Mouse (Mus musculus): ENCODE measurements around the gene Gm3642. TPM values are rescaled to one million over a fixed set of nuclear protein-coding genes. Genes with fewer than 3 reads are reported as not detected.
"Not testable (repeated sequence)": the region's sequence is repeated elsewhere in the genome, so short reads cannot be mapped to it uniquely, and the experiment has no call there.

Gm3642 gene
- not detected in 2 replicates for polyA plus RNA-seq (2015; fragmentation: Nextera tagmentation; extraction: Ambion mirVana)

- not testable (repeated sequence) for H3K9me3 ChIP-seq; H3K4me1 ChIP-seq; H3K27me3 ChIP-seq; H3K4me2 ChIP-seq (replicated peaks); H3K36me3 ChIP-seq; H3K4me3 ChIP-seq; H3K9ac ChIP-seq (replicated peaks); ATAC-seq (replicated peaks); H3K27ac ChIP-seq (replicated peaks)
- no CpG with 5 or more reads among the region's 3 CpGs for WGBS
These were observed at the start of gene Gm3642 for GRCm38 (mm10) chr14:6840211-6840610. Gene Gm3642, minus strand, starts transcription at chr14:6840311.

- H3K4me3 ChIP-seq = peak within 1 kb of the TSS; percentile 46
- H3K4me2 ChIP-seq (replicated peaks) = peak within 1 kb of the TSS; percentile 55
- H3K27me3 ChIP-seq; H3K9me3 ChIP-seq; H3K36me3 ChIP-seq; ATAC-seq (replicated peaks); H3K27ac ChIP-seq (replicated peaks); H3K4me1 ChIP-seq: not testable (repeated sequence)
- WGBS = under 1% methylated on average over 12 of the region's 43 CpGs
- H3K9ac ChIP-seq (replicated peaks) = peak within 1 kb of the TSS; percentile 51
These were observed 49.5 kb upstream of the Gm3642 start, which contains the start of gene Gm3667 for GRCm38 (mm10) chr14:6889521-6890012. Gene Gm3667, minus strand, starts transcription at chr14:6889962.

GRCm38 (mm10) chr14:6888811-6889210, 48.7 kb upstream of the Gm3642 start:
- Histone ChIP-seq H3K4me3 (peak overlapping the region; percentile 46), H3K4me2 (replicated peaks) (peak overlapping the region; percentile 55)
- H3K9me3 ChIP-seq; H3K27ac ChIP-seq (replicated peaks); H3K36me3 ChIP-seq; H3K4me1 ChIP-seq; H3K27me3 ChIP-seq; H3K9ac ChIP-seq (replicated peaks); ATAC-seq (replicated peaks): not testable (repeated sequence)
- 9% methylated on average over 5 of the region's 5 CpGs for WGBS

- not testable (repeated sequence) for ATAC-seq (replicated peaks); H3K36me3 ChIP-seq; H3K27me3 ChIP-seq; H3K4me2 ChIP-seq (replicated peaks); H3K4me1 ChIP-seq; H3K9ac ChIP-seq (replicated peaks); H3K9me3 ChIP-seq; H3K27ac ChIP-seq (replicated peaks); H3K4me3 ChIP-seq
- 91% methylated on average over 3 of the region's 3 CpGs for WGBS
These were observed 16.8 kb downstream of the Gm3642 start for GRCm38 (mm10) chr14:6823297-6823696.

Other genes with a start within 250 kb of the Gm3642 start
- 0.55 TPM in 1 of 2 replicates, not detected in the other for gene Gm3629, start 249.7 kb downstream of the Gm3642 start, polyA plus RNA-seq (2015; fragmentation: Nextera tagmentation; extraction: Ambion mirVana)
- gene Gm3460, start 217.9 kb downstream of the Gm3642 start, polyA plus RNA-seq (2015; fragmentation: Nextera tagmentation; extraction: Ambion mirVana) = not detected in 2 replicates
- gene Gm10251, start 156.1 kb downstream of the Gm3642 start, polyA plus RNA-seq (2015; fragmentation: Nextera tagmentation; extraction: Ambion mirVana) = not detected in 2 replicates
- gene Gm8050, start 120.1 kb downstream of the Gm3642 start, polyA plus RNA-seq (2015; fragmentation: Nextera tagmentation; extraction: Ambion mirVana) = not detected in 2 replicates
- 9.8 and 11.7 TPM in 2 replicates for gene Gm3636, start 98.0 kb downstream of the Gm3642 start, polyA plus RNA-seq (2015; fragmentation: Nextera tagmentation; extraction: Ambion mirVana)
- gene Gm8362, start 65.9 kb downstream of the Gm3642 start, polyA plus RNA-seq (2015; fragmentation: Nextera tagmentation; extraction: Ambion mirVana) = not detected in 2 replicates
- 6.3 and 7.3 TPM in 2 replicates for gene Gm3667, start 49.7 kb upstream of the Gm3642 start, polyA plus RNA-seq (2015; fragmentation: Nextera tagmentation; extraction: Ambion mirVana)
- gene Gm6356, start 133.5 kb upstream of the Gm3642 start, polyA plus RNA-seq (2015; fragmentation: Nextera tagmentation; extraction: Ambion mirVana) = not detected in 2 replicates
- 2.3 TPM in 2 replicates for gene Gm10406, start 187.1 kb upstream of the Gm3642 start, polyA plus RNA-seq (2015; fragmentation: Nextera tagmentation; extraction: Ambion mirVana)
- not detected in 2 replicates for gene Gm3685, start 204.7 kb upstream of the Gm3642 start, polyA plus RNA-seq (2015; fragmentation: Nextera tagmentation; extraction: Ambion mirVana)

Data from forebrain, embryonic 15.5 days (tissue).